Mouse (Mus musculus) hindbrain, embryonic 16.5 days (tissue): ENCODE data around the gene Tgfbrap1. TPM values are rescaled to one million over a fixed set of nuclear protein-coding genes. Genes with fewer than 3 reads are reported as not detected.
"Not testable (repeated sequence)": the region's sequence is repeated elsewhere in the genome, so short reads cannot be mapped to it uniquely, and the experiment has no call there.

ENCODE experiments used
- ATAC-seq: fragments of 200-750 bp; cut with Nextera tagmentation; 2 replicates; pipeline ENCODE4 v1.8.0; 2017; ENCODE audit warnings: moderate TSS enrichment, moderate library complexity
- H3K27ac ChIP-seq: fragments of 300-500 bp; sonication (generic); 2 replicates; pipeline ENCODE4 v1.5.1; 2014; ENCODE audit warnings: low read depth, mild to moderate bottlenecking, control low read depth, low read length, moderate library complexity
- H3K27me3 ChIP-seq: fragments of 300-500 bp; sonication (generic); replicated peaks from 2 replicates; pipeline ENCODE4 v1.6.1; 2014; ENCODE audit warnings: low read length; ENCODE audit not compliant: control insufficient read depth, insufficient read depth
- H3K36me3 ChIP-seq: fragments of 300-500 bp; sonication (generic); 2 replicates; pipeline ENCODE4 v1.6.1; 2014; ENCODE audit warnings: mild to moderate bottlenecking, low read length, moderate library complexity, mixed read lengths; ENCODE audit not compliant: control insufficient read depth, insufficient read depth
- H3K4me1 ChIP-seq: fragments of 300-500 bp; sonication (generic); 2 replicates; pipeline ENCODE4 v1.6.1; 2014; ENCODE audit warnings: low read depth, low read length; ENCODE audit not compliant: control insufficient read depth, insufficient read depth
- H3K4me2 ChIP-seq: fragments of 300-500 bp; sonication (generic); 2 replicates; pipeline ENCODE4 v1.6.1; 2014; ENCODE audit warnings: mild to moderate bottlenecking, low read length, control low read depth, moderate library complexity
- H3K4me3 ChIP-seq: fragments of 300-500 bp; sonication (generic); 2 replicates; pipeline ENCODE4 v1.5.1; 2014; ENCODE audit warnings: mild to moderate bottlenecking, low read length, control low read depth, moderate library complexity
- H3K9ac ChIP-seq: fragments of 300-500 bp; sonication (generic); 2 replicates; pipeline ENCODE4 v1.6.1; 2014; ENCODE audit warnings: low read depth, mild to moderate bottlenecking, control low read depth, low read length, moderate library complexity
- H3K9me3 ChIP-seq: fragments of 300-500 bp; sonication (generic); 2 replicates; pipeline ENCODE4 v1.6.1; 2014; ENCODE audit warnings: mild to moderate bottlenecking, low read length, moderate library complexity; ENCODE audit not compliant: control insufficient read depth
- WGBS: fragments of 180-500 bp; shearing (Covaris S2); extraction: QIAGEN DNeasy Blood & Tissue Kit; methylation state at CpG from one replicate; pipeline ENCODE4 v1.1.7; 2014; 5-methylcytosine and 5-hydroxymethylcytosine counted together
- polyA plus RNA-seq: library from polyadenylated mRNA; unstranded; fragments of >200 nt; fragmentation: Nextera tagmentation; extraction: Ambion mirVana; gene quantifications from 2 replicates; pipeline ENCODE4 v1.2.1, GENCODE M21; 2015

Gene Tgfbrap1
- polyA plus RNA-seq, 1 experiment from 2014 or later = 15.6 TPM

- no peak; the same call in 1 of the 2 replicates for ATAC-seq
- no peak overlapping the region for H3K9ac ChIP-seq
- H3K36me3 ChIP-seq = peaks cover 17% of the 10 kb centered on the region
Observed at GRCm38 (mm10) chr1:43051903-43052302, 46.5 kb downstream of the Tgfbrap1 start.

GRCm38 (mm10) chr1:43047811-43048210 is 50.6 kb downstream of the Tgfbrap1 start:
- Histone ChIP-seq H3K36me3 (peaks cover 6% of the 10 kb centered on the region), H3K4me2 (no peak overlapping the region), H3K9me3 (no peaks in the 10 kb centered on the region), H3K27ac (no peak overlapping the region), H3K4me3 (no peak overlapping the region), H3K4me1 (peaks cover 5% of the 10 kb centered on the region; the same call in 1 of the 2 replicates), H3K27me3 (no peaks in the 10 kb centered on the region), H3K9ac (no peak overlapping the region)
- peak; percentile 31 for ATAC-seq
- WGBS = 65% methylated on average over 10 of the region's 10 CpGs

More at GRCm38 (mm10) chr1:43051903-43052302, 46.5 kb downstream of the Tgfbrap1 start:
- no peaks in the 10 kb centered on the region for H3K9me3 ChIP-seq
- H3K27me3 ChIP-seq = no peaks in the 10 kb centered on the region
- no peak overlapping the region for H3K27ac ChIP-seq
- H3K4me2 ChIP-seq = no peak overlapping the region
- 94% methylated on average over 5 of the region's 5 CpGs for WGBS
- H3K4me3 ChIP-seq = no peak overlapping the region
- no peaks in the 10 kb centered on the region for H3K4me1 ChIP-seq

GRCm38 (mm10) chr1:43046990-43047389 is 51.4 kb downstream of the Tgfbrap1 start:
- Histone ChIP-seq H3K4me1 (peaks cover 5% of the 10 kb centered on the region), H3K27me3 (no peaks in the 10 kb centered on the region), H3K9ac (no peak overlapping the region), H3K4me2 (no peak overlapping the region), H3K27ac (no peak overlapping the region), H3K36me3 (peaks cover 3% of the 10 kb centered on the region; the same call in 1 of the 2 replicates), H3K4me3 (no peak overlapping the region), H3K9me3 (no peaks in the 10 kb centered on the region)
- no peak for ATAC-seq
- 86% methylated on average over 2 of the region's 2 CpGs for WGBS

GRCm38 (mm10) chr1:43045204-43045982 is 53.0 kb downstream of the Tgfbrap1 start:
- Histone ChIP-seq H3K27ac (no peak overlapping the region), H3K4me2 (no peak overlapping the region), H3K4me1 (peaks cover 8% of the 10 kb centered on the region), H3K27me3 (no peaks in the 10 kb centered on the region), H3K36me3 (peaks cover 3% of the 10 kb centered on the region; the same call in 1 of the 2 replicates), H3K4me3 (no peak overlapping the region), H3K9me3 (no peaks in the 10 kb centered on the region), H3K9ac (no peak overlapping the region)
- WGBS = 61% methylated on average over 14 of the region's 14 CpGs
- ATAC-seq = peak; percentile 35; the same call in 1 of the 2 replicates

- Histone ChIP-seq H3K4me2 (no peak overlapping the region), H3K36me3 (no peaks in the 10 kb centered on the region), H3K4me1 (peaks cover 8% of the 10 kb centered on the region), H3K9ac (0 out of 2 replicates have a peak overlapping the region, but pooled peaks have one; percentile 35), H3K27ac (no peak overlapping the region), H3K27me3 (no peaks in the 10 kb centered on the region), H3K9me3 (no peaks in the 10 kb centered on the region), H3K4me3 (no peak overlapping the region)
- ATAC-seq = peak; percentile 47
- WGBS = 31% methylated on average over 6 of the region's 6 CpGs
Observed at GRCm38 (mm10) chr1:43042271-43042670, 56.2 kb downstream of the Tgfbrap1 start.

GRCm38 (mm10) chr1:43036014-43036413 is 62.4 kb downstream of the Tgfbrap1 start:
- no peak overlapping the region for H3K9ac ChIP-seq
- H3K4me2 ChIP-seq = no peak overlapping the region
- H3K27ac ChIP-seq = no peak overlapping the region
- 91% methylated on average over 7 of the region's 7 CpGs for WGBS
- no peak overlapping the region for H3K4me3 ChIP-seq
- no peak for ATAC-seq
- H3K27me3 ChIP-seq = no peaks in the 10 kb centered on the region
- H3K4me1 ChIP-seq = peaks cover under 1% of the 10 kb centered on the region
- no peaks in the 10 kb centered on the region for H3K9me3 ChIP-seq
- H3K36me3 ChIP-seq = no peaks in the 10 kb centered on the region

- not testable (repeated sequence) for H3K27me3 ChIP-seq, H3K4me1 ChIP-seq, ATAC-seq, H3K27ac ChIP-seq, H3K4me3 ChIP-seq, H3K9ac ChIP-seq, H3K36me3 ChIP-seq, H3K9me3 ChIP-seq, H3K4me2 ChIP-seq
- WGBS = 90% methylated on average over 7 of the region's 7 CpGs
Observed at GRCm38 (mm10) chr1:43015153-43015685, 83.2 kb downstream of the Tgfbrap1 start.

- H3K27me3 ChIP-seq = no peaks in the 10 kb centered on the region
- ATAC-seq = no peak
- no peak overlapping the region for H3K4me3 ChIP-seq
- H3K4me1 ChIP-seq = peaks cover 9% of the 10 kb centered on the region
- 84% methylated on average over 4 of the region's 4 CpGs for WGBS
- no peak overlapping the region for H3K27ac ChIP-seq
- H3K9ac ChIP-seq = no peak overlapping the region
- H3K9me3 ChIP-seq = no peaks in the 10 kb centered on the region
- no peak overlapping the region for H3K4me2 ChIP-seq
- no peaks in the 10 kb centered on the region for H3K36me3 ChIP-seq
Observed at GRCm38 (mm10) chr1:43010461-43010860, 88.0 kb downstream of the Tgfbrap1 start.

- Histone ChIP-seq H3K9ac (peak overlapping the region; percentile 41; the same call in 1 of the 2 replicates), H3K4me3 (peak overlapping the region; percentile 26)
Observed at GRCm38 (mm10) chr1:43006524-43006923, 91.9 kb downstream of the Tgfbrap1 start.

More at GRCm38 (mm10) chr1:43006524-43006923, 91.9 kb downstream of the Tgfbrap1 start:
- peak overlapping the region; percentile 72 for H3K27ac ChIP-seq
- ATAC-seq = peak; percentile 37
- H3K27me3 ChIP-seq = no peaks in the 10 kb centered on the region
- H3K4me2 ChIP-seq = peak overlapping the region; percentile 58
- WGBS = 65% methylated on average over 4 of the region's 4 CpGs
- peaks cover 12% of the 10 kb centered on the region for H3K4me1 ChIP-seq
- H3K9me3 ChIP-seq = no peaks in the 10 kb centered on the region
- H3K36me3 ChIP-seq = no peaks in the 10 kb centered on the region
